Mouse (Mus musculus) adrenal gland, adult (tissue): ENCODE results near the gene Plekhb2.
A peak's percentile ranks its signal among the peaks of the same experiment; 100 is the strongest.

Source experiments
- DNase-seq, 2 experiments: peaks; one replicate each; pipeline ENCODE4 v3.0.0; 2022 to 2023; ENCODE audit warnings: low spot score in 1 of 2; ENCODE audit not compliant: inconsistent age in 2 of 2

Plekhb2 gene

GRCm38 (mm10) chr1:34849745-34850342, at the start of gene Plekhb2:
Plekhb2 (plus strand) TSS chr1:34849976.
- peak; percentile 94 to 97 for DNase-seq

- peak; percentile 87 to 94 for DNase-seq
These were observed 48.0 kb upstream of the Plekhb2 start for GRCm38 (mm10) chr1:34801616-34802289.

DNA sequence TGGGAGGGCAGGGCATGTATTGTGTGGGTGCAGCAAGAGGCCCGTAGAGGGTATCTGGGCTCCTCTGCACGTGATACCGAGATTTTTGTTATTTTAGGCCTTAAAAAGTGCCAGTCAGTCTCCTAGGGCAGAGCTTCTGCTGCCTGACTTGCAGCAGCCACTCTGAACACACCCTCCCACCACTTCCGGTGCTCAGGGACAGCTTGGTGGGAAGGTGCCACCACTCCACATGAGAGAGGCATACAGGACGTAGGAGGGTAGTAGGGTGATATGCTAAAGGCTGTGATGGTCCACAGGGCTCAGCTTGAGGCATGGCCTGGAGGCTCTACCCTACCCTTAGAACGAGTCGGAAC, 47.5 kb upstream of the Plekhb2 start:
- peak; percentile 37 to 71 for DNase-seq

GRCm38 (mm10) chr1:34804863-34805262, 44.9 kb upstream of the Plekhb2 start:
- DNase-seq, result no peak

DNA sequence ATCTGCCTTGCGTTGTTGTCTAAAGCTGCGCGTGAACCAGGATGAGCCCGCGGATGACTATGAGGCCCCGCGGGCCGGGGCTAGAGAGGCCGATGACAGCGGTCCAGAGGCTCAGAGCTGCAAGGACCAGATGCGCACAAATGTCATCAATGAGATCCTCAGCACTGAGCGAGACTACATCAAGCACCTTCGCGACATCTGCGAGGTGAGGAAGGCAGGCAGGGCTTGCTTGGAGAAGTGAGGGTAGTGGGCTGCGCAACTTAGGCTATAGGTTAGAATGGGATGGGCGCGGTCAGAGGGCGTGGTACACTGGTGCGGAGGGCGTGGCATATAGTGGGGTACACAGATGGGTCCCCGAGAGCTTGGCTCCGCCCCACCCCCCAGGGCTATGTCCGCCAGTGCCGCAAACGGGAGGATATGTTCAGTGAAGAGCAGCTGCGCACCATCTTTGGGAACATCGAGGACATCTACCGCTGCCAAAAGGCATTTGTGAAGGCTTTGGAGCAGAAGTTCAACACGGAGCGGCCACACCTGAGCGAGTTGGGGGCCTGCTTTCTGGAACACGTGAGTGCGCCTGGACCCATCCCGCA, 43.8 kb upstream of the Plekhb2 start:
- DNase-seq, result peak in 1 of 2 experiments; percentile 31

GRCm38 (mm10) chr1:34808445-34808844, 41.3 kb upstream of the Plekhb2 start:
- no peak for DNase-seq

GRCm38 (mm10) chr1:34810293-34810692, 39.5 kb upstream of the Plekhb2 start:
- no peak for DNase-seq

- DNase-seq, result no peak
These were observed 38.7 kb upstream of the Plekhb2 start for GRCm38 (mm10) chr1:34811035-34811434.

- peak in 1 of 2 experiments; percentile 40 for DNase-seq
These were observed 38.2 kb upstream of the Plekhb2 start for GRCm38 (mm10) chr1:34811581-34811980.

- peak in 1 of 2 experiments; percentile 5 for DNase-seq
These were observed 37.1 kb upstream of the Plekhb2 start for GRCm38 (mm10) chr1:34812407-34813247.

GRCm38 (mm10) chr1:34815843-34816242, 33.9 kb upstream of the Plekhb2 start:
- DNase-seq, result no peak

GRCm38 (mm10) chr1:34819225-34819910, 30.4 kb upstream of the Plekhb2 start:
- DNase-seq, result peak in 1 of 2 experiments; percentile 6

DNA sequence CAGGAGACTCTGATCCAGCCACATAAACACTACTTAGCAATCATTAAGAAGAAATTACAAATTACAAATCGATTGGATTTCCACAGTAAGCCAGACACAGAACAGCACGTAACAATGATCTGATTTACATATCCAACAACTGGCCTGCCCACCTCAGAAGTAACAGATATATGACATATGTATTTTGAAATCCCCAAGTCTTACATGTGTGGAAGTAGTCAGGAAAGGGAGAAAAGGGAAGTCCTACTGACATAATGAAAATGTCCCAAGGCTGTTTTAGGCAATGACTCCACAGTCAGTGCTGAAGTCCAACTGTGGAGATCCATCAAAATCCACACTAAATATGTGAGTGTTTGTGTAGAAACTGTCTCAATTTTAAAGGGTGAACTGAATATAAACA, 28.4 kb upstream of the Plekhb2 start:
- DNase-seq, result no peak

- no peak for DNase-seq
These were observed 27.8 kb upstream of the Plekhb2 start for GRCm38 (mm10) chr1:34822003-34822402.

GRCm38 (mm10) chr1:34822746-34823145, 27.0 kb upstream of the Plekhb2 start:
- peak in 1 of 2 experiments; percentile 73 for DNase-seq

- peak in 1 of 2 experiments; percentile 78 for DNase-seq
These were observed 26.4 kb upstream of the Plekhb2 start for GRCm38 (mm10) chr1:34823353-34823752.

DNA sequence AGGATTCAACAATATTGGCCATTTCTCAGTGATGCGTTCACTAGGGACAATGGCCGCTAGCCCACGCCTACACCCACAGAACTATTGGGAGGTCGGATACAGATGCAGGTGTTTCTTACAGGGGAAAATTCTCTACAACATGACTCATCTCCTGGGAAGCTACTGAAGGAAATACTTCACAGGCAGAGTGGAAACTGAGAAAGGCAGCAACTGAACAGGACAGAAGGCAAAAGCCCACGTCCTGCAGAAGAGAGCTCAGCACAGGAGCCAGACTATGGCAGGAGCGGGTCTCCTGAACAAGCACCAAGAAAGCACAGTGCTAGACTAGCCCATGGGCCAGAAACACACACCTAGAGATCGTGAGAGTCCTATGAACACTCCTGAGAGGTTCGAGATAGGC, 25.6 kb upstream of the Plekhb2 start:
- DNase-seq, result no peak

DNA sequence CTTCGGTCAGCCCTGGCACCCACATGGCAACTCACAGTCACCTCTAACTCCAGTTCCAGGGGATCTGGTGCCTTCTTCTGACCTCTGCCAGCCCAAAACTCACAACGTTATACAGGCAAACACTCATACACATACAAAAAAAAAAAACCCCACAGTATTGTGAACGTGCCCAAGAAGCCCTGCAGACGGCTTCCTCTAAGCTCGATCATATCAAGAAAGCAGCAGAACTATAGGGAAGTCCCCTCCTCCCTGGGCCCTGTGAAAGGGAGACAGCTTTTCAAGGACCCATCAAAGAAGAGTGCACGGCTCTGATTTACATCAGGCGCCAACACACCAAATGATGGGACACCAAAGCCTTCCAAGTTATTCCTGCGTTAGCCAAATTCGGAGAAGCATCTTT, 23.9 kb upstream of the Plekhb2 start:
- no peak for DNase-seq

DNA sequence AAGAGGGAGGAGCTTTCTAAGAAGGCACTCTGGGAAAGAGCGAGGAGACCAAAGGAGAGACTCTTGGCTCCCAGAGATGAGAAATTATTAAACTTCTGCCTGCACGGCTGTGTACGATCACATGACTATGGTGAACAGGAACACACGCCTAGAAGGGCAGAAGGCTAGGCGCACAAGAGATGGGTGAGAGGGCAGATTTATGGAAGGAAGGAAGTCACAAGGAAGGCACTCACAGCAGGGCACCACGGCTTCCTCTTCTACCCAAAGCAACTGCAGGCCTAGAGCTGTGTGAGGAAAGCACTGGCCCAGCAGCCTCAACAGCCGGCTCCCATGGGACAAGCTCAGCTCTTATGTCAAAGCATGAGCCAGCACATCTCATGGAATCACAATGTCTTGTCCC, 21.9 kb upstream of the Plekhb2 start:
- peak in 1 of 2 experiments; percentile 8 for DNase-seq

DNA sequence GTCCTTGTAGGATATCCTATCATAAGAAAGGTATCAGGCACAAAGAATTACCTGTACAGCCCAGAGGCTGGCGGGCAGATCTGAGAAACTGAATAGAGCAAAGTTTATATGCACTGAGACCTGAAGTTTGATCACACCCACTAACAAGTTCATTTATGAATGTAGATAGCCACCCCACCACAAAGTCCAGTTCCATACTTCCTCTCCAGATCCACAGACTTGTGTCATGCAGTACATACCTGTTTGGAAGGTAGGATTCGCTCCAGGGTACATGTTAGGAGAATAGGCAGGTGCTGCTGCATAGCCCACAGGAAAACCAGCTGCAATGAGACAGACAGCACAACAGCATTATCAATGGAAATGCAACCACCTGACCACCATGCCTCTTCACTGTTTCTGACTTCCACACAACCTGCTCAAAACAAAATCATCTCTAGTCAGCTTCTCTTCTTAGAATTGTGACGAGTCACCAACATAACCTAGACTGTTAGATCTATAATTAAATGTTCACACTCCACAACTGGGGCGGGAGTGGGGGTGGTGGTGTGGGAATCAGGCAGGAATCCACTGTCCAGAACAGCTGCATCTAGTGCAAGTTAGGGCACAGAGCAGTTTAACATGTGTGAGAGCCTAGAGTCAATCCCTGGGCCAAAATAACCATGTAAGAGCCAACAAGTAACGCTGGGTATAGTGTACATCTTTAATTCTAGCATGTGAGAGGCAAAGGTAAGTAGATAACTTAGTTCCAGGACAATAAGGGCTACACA, 21.1 kb upstream of the Plekhb2 start:
- no peak for DNase-seq
